Mouse (Mus musculus): ENCODE data around the gene Vipr1.
A peak's percentile ranks its signal among the peaks of the same experiment; 100 is the strongest.

Vipr1 gene

GRCm38 (mm10) chr9:121718070-121718705, 75.7 kb downstream of the Vipr1 start:
- DNase-seq (ENCODE audit: low spot score in 2 of 2) = peak in 1 of 2 experiments; percentile 22

GRCm38 (mm10) chr9:121718792-121719318, 76.3 kb downstream of the Vipr1 start, which contains the start of gene Nktr:
Gene Nktr (plus strand): TSS chr9:121719169.
- peak; percentile 92 to 97 for DNase-seq (ENCODE audit: low spot score in 2 of 2)

GRCm38 (mm10) chr9:121719347-121720331, 77.1 kb downstream of the Vipr1 start:
- DNase-seq (ENCODE audit: low spot score in 2 of 2) = no peak

Data from cerebellum, postnatal 4 days (tissue).